Mouse (Mus musculus) spleen, postnatal 4 days (tissue): ENCODE measurements around the gene Sidt1.
"Not testable (repeated sequence)": the region's sequence is repeated elsewhere in the genome, so short reads cannot be mapped to it uniquely, and the experiment has no call there.

ENCODE experiments used
- DNase-seq, 2 experiments: peaks; one replicate each; pipeline ENCODE4 v3.0.0; 2022; ENCODE audit warnings: low spot score in 2 of 2

The Sidt1 gene

DNA sequence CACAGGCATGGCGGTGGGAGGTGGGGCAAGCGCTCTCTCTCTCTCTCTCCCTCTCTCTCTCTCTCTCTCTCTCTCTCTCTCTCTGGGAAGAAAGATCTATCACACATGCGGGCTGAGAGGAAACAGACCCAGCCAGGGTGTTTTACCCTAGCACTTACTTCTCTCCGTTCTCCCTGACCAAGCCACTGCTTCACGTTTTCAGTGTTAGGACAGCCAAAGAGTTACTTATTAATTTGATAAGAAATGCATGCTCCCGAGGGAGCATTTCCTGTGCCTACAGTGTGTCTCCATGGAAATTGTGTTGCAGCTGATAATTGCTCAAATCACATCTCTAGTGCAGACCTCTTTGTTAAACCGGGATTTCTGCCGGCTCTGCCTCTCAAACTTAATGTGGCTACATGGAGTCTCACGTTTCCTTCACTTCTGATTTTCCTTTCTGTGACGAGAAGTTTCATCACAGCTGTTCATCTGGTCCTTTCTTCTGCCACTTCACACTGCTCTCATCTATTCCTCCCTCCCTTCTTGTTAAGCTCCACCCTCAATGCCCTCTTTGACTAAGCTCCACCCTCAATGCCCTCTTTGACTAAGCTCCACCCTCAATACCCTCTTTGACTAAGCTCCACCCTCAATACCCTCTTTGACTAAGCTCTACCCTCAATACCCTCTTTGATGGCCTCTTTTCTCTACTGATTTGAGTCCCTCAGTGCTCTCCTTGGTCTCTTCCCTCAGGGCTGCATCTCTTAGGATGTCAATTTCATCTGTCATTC lies 30.7 kb downstream of the Sidt1 start:
- DNase-seq: no peak

DNA sequence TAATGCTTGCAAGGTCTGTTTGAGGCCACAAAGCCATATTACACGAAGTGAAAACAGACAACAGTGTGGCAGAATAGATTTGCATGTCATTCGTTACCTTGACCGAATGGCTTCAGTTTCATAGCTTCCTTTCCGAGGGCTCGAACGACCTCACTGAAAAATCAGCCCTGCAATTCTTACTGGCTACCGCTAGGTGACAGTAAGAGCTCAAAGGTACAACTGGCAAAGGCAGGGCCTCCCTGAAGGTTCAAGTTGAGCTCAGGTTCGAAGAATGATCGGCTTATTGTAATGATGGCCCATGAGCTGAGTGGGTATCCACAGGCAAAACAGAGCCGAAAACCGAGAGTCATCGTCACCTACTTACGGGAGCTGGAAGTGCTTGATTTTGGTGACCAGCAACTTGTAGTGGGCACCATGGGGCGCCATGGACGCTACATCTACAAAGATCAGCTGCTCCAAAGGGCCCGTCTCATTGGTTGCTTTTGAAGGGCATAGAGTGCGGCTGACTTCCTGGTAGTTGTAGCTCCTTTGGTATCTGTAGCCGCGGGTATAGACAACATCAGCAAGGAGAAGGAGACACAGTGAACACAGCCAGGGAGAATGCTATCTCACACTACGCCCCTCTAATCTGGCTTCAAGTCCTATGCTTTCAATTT lies 33.4 kb downstream of the Sidt1 start:
- DNase-seq: no peak

GRCm38 (mm10) chr16:44293960-44294359 lies 39.0 kb downstream of the Sidt1 start:
- DNase-seq: no peak

- DNase-seq: not testable (repeated sequence)
Observed at GRCm38 (mm10) chr16:44292681-44293080, 40.3 kb downstream of the Sidt1 start.

GRCm38 (mm10) chr16:44289004-44289648 lies 43.9 kb downstream of the Sidt1 start:
- DNase-seq: no peak

- no peak for DNase-seq
Observed at GRCm38 (mm10) chr16:44287356-44287950, 45.5 kb downstream of the Sidt1 start.

- DNase-seq: no peak
Observed at GRCm38 (mm10) chr16:44282614-44283325, 50.2 kb downstream of the Sidt1 start.

DNA sequence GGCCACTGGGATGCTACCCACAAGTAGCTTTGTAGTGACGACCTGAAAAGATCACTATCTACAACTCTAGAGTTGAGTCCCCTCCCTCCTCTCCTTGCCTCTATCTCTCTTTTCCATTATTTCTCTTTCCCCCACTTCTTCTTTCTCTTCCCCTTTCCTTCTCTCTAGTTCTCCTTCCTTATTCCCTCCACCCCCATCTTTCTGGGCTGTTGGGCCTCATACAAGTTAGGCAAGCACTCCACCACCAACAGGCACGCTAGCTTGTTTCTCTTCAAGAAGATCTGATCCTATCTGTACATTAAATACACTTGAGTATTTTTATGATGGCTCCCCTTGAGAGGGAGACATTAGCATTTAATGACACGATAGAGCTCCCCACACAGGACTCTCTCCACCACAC lies 51.0 kb downstream of the Sidt1 start:
- no peak for DNase-seq

GRCm38 (mm10) chr16:44280806-44281205 lies 52.2 kb downstream of the Sidt1 start:
- DNase-seq: no peak

- no peak for DNase-seq
Observed at GRCm38 (mm10) chr16:44277212-44277611, 55.8 kb downstream of the Sidt1 start.

GRCm38 (mm10) chr16:44271371-44272038 lies 61.5 kb downstream of the Sidt1 start:
- DNase-seq: no peak

- no peak for DNase-seq
Observed at GRCm38 (mm10) chr16:44270606-44271005, 62.4 kb downstream of the Sidt1 start.

GRCm38 (mm10) chr16:44269578-44269977 lies 63.4 kb downstream of the Sidt1 start:
- no peak for DNase-seq

DNA sequence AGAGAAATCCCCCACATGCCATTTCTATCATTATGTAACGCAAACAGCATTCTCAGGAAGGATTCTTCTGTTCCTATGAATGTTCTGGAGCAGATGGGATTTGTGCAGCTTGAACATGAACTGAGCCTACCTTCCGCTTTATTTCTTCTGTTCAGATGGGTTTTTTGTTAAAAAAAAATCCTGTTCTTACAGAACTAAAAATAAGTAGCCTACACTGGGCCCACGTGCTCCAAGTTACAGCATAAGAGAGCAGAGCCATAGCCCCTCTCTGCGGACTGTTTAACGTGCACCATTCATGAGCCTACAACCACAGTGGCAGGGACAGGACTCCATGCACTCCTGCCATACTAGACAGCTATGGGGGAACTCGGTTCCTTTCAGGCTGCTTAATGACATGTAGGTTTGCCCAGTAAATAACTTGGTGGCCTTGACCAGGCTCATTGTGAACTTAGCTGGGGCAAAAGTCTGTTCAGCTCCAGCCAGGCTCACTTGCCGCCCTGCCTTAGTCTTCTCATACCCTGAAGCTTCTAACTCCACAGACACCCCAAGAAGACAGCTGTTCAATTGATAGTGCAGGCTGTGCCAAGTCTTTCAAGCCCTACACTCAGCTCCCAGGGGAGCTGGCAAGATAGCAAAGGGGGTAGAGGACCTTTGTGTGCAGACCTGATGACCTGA lies 64.3 kb downstream of the Sidt1 start:
- no peak for DNase-seq

- peak in 1 of 2 experiments; percentile 31 for DNase-seq
Observed at GRCm38 (mm10) chr16:44265562-44265961, 67.4 kb downstream of the Sidt1 start.

- DNase-seq: no peak
Observed at GRCm38 (mm10) chr16:44264916-44265315, 68.1 kb downstream of the Sidt1 start.

DNA sequence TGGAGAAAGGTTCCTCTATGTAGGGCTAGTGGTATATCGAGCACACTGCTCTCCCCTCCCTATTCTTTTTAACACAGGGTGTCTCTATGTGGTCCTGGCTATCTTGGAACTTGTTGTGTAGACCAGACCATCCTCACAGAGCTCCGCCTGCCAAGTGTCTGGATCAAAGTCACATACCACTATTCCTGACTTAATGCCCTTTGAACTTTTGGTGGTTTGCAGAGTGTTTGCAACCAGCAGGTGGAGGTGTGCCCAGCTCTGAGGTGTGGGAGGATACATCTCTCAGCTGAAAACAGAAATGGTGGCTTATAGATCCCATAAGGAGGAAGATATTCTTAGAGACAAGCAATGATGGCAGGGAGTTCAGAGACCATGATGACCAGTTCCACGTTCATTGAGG lies 75.5 kb downstream of the Sidt1 start:
- DNase-seq: no peak

GRCm38 (mm10) chr16:44254698-44255097 lies 78.3 kb downstream of the Sidt1 start:
- DNase-seq: no peak

- DNase-seq: no peak
Observed at GRCm38 (mm10) chr16:44253797-44254634, 79.0 kb downstream of the Sidt1 start.

- no peak for DNase-seq
Observed at GRCm38 (mm10) chr16:44252735-44253134, 80.3 kb downstream of the Sidt1 start.
